Mouse (Mus musculus) G1E (cell line): ENCODE measurements around the gene Pcp4. TPM values are rescaled to one million over a fixed set of nuclear protein-coding genes. Genes with fewer than 3 reads are reported as not detected.

Source experiments
- ATAC-seq: 2 replicates; pipeline ENCODE4 v1.8.0; 2016; ENCODE audit warnings: mild to moderate bottlenecking; ENCODE audit not compliant: insufficient number of reproducible peaks, poor library complexity, low FRiP score, severe bottlenecking; ENCODE audit errors: extremely low read depth
- DNase-seq: peaks from one replicate; pipeline ENCODE4 v3.0.0; 2012; ENCODE audit warnings: low spot score
- H3K27me3 ChIP-seq: 2 replicates; pipeline ENCODE4 v1.6.1; 2012; ENCODE audit warnings: mild to moderate bottlenecking, low read length, inconsistent platforms; ENCODE audit not compliant: insufficient read depth
- H3K36me3 ChIP-seq: replicated peaks from 2 replicates; pipeline ENCODE3; 2012; ENCODE audit warnings: mild to moderate bottlenecking, inconsistent platforms
- H3K4me1 ChIP-seq: 2 replicates; pipeline ENCODE4 v1.6.1; 2012; ENCODE audit warnings: low read depth, low read length, inconsistent platforms, mixed read lengths; ENCODE audit not compliant: insufficient read depth
- H3K4me3 ChIP-seq: 2 replicates; pipeline ENCODE4 v1.5.1; 2012; ENCODE audit warnings: low read depth, mild to moderate bottlenecking, inconsistent platforms, low read length, moderate library complexity, mixed read lengths
- H3K9me3 ChIP-seq: replicated peaks from 2 replicates; pipeline ENCODE4 v1.6.1; 2012; ENCODE audit warnings: inconsistent platforms
- CTCF ChIP-seq: IDR thresholded peaks from 2 replicates; pipeline ENCODE4 v1.5.1; 2012; ENCODE audit warnings: low read depth, low read length, inconsistent platforms, mixed read lengths
- GATA1 ChIP-seq: IDR thresholded peaks from 2 replicates; pipeline ENCODE4 v1.6.1; 2012; ENCODE audit warnings: borderline replicate concordance, low read length, inconsistent platforms, mixed read lengths
- GATA2 ChIP-seq: IDR thresholded peaks from 2 replicates; pipeline ENCODE4 v1.6.1; 2012; ENCODE audit warnings: low read depth, low read length, inconsistent platforms, borderline replicate concordance
- POLR2AphosphoS5 ChIP-seq: IDR thresholded peaks from 2 replicates; pipeline ENCODE4 v1.6.1; 2012; ENCODE audit warnings: low read depth, low read length, inconsistent platforms; ENCODE audit not compliant: insufficient replicate concordance
- TAL1 ChIP-seq: conservative IDR thresholded peaks from 2 replicates; pipeline ENCODE4 v1.6.1; 2012; ENCODE audit warnings: low read depth, low read length, inconsistent platforms, mixed read lengths
- polyA plus RNA-seq: library from polyadenylated mRNA; stranded (reverse); fragments of >175 nt; gene quantifications from 2 replicates; pipeline ENCODE4 v1.2.3, GENCODE M21; 2012
- total RNA-seq, 2 experiments: library from RNA; stranded (forward) in 1 of 2; stranded (reverse) in 1 of 2; fragments of 200-1000 nt in 1 of 2; fragments of >200 nt in 1 of 2; fragmentation: Nextera tagmentation in 1 of 2; gene quantifications; 2 replicates each; pipeline ENCODE4 v1.2.3; 2014 to 2017

Gene Pcp4
- total and polyA plus RNA-seq, 3 experiments, result not detected

- TF ChIP-seq GATA1, result no peak
- TF ChIP-seq GATA2, result no peak
- TF ChIP-seq TAL1, result no peak
- no peak for TF ChIP-seq CTCF
- TF ChIP-seq POLR2AphosphoS5, result no peak
- ATAC-seq (no peak), DNase-seq (no peak)
- Histone ChIP-seq H3K36me3 (no peaks in the 10 kb centered on the region), H3K4me1 (no peaks in the 10 kb centered on the region), H3K4me3 (no peak overlapping the region), H3K27me3 (no peaks in the 10 kb centered on the region; the same call in 1 of the 2 replicates), H3K9me3 (peaks cover 10% of the 10 kb centered on the region; the same call in 1 of the 2 replicates)
Observed at GRCm38 (mm10) chr16:96472816-96473215, 5.4 kb downstream of the Pcp4 start.

- no peak for DNase-seq
- Histone ChIP-seq H3K4me1 (no peaks in the 10 kb centered on the region), H3K36me3 (no peaks in the 10 kb centered on the region), H3K4me3 (no peak overlapping the region), H3K9me3 (peaks cover 6% of the 10 kb centered on the region; the same call in 1 of the 2 replicates), H3K27me3 (no peaks in the 10 kb centered on the region)
- no peak for ATAC-seq
- TF ChIP-seq GATA2 (no peak), TAL1 (no peak), CTCF (no peak), GATA1 (no peak), POLR2AphosphoS5 (no peak)
Observed at GRCm38 (mm10) chr16:96474185-96474584, 6.8 kb downstream of the Pcp4 start.

GRCm38 (mm10) chr16:96481791-96482190, 14.4 kb downstream of the Pcp4 start:
- no peak overlapping the region for H3K4me3 ChIP-seq

GRCm38 (mm10) chr16:96487007-96487684, 19.7 kb downstream of the Pcp4 start:
- no peak overlapping the region for H3K4me3 ChIP-seq
- ATAC-seq (no peak), DNase-seq (no peak)
- H3K4me1 ChIP-seq, result no peaks in the 10 kb centered on the region
- no peaks in the 10 kb centered on the region for H3K9me3 ChIP-seq
- no peak for TF ChIP-seq GATA1
- H3K36me3 ChIP-seq, result no peaks in the 10 kb centered on the region
- H3K27me3 ChIP-seq, result no peaks in the 10 kb centered on the region

More at GRCm38 (mm10) chr16:96481791-96482190, 14.4 kb downstream of the Pcp4 start:
- DNase-seq (no peak), ATAC-seq (no peak)
- Histone ChIP-seq H3K27me3 (no peaks in the 10 kb centered on the region), H3K36me3 (no peaks in the 10 kb centered on the region), H3K9me3 (peaks cover 3% of the 10 kb centered on the region; the same call in 1 of the 2 replicates), H3K4me1 (no peaks in the 10 kb centered on the region)
- TF ChIP-seq GATA2 (no peak), GATA1 (no peak), POLR2AphosphoS5 (no peak), TAL1 (no peak), CTCF (no peak)

- no peak for ATAC-seq
- Histone ChIP-seq H3K4me3 (no peak overlapping the region), H3K27me3 (no peaks in the 10 kb centered on the region), H3K36me3 (no peaks in the 10 kb centered on the region), H3K9me3 (no peaks in the 10 kb centered on the region), H3K4me1 (no peaks in the 10 kb centered on the region)
- TF ChIP-seq POLR2AphosphoS5 (no peak), CTCF (no peak), GATA1 (no peak), GATA2 (no peak), TAL1 (no peak)
- DNase-seq, result no peak
Observed at GRCm38 (mm10) chr16:96488038-96488437, 20.6 kb downstream of the Pcp4 start.

GRCm38 (mm10) chr16:96491530-96491929, 24.1 kb downstream of the Pcp4 start:
- Histone ChIP-seq H3K9me3 (peaks cover 3% of the 10 kb centered on the region; the same call in 1 of the 2 replicates), H3K4me3 (no peak overlapping the region), H3K36me3 (no peaks in the 10 kb centered on the region), H3K4me1 (no peaks in the 10 kb centered on the region), H3K27me3 (no peaks in the 10 kb centered on the region)
- DNase-seq (no peak), ATAC-seq (no peak)
- TF ChIP-seq TAL1, result no peak
- no peak for TF ChIP-seq GATA1
- no peak for TF ChIP-seq GATA2
- no peak for TF ChIP-seq POLR2AphosphoS5
- TF ChIP-seq CTCF, result no peak
